Mouse (Mus musculus) liver, embryonic 14.5 days (tissue): ENCODE data around the gene B430306N03Rik.

ENCODE experiments used
- CTCF ChIP-seq: IDR thresholded peaks from 2 replicates; pipeline ENCODE4 v1.5.1; 2016; ENCODE audit warnings: antibody characterized with exemption, low read depth, control low read depth
- EP300 ChIP-seq: IDR thresholded peaks from 2 replicates; pipeline ENCODE4 v1.6.1; 2016; ENCODE audit warnings: antibody characterized with exemption, low read depth

DNA sequence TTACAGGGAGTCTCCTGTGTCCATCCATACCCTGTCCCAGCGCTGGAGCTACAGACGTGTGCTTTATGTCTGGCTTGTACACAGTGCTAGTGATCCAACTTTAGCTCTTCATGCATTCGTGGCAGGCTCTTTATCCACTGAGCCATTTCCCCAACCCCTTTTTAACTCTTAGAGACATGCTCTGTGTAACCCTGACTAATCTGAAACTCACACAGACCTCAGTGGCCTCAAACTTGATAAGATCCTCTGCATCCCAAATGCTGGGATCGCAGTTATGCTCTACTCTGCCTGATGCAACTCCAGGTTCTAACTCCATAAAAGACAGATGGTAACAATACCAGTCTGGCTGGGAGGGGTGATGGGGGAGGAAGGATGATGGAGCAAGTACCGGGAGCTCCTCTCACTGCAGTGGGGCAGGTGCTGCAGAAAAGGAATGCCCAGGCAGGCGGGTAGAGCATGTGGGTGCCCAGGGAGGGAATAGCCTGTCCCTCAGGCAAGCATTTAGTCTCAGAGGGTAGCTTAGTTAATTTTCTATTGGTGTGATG lies 47.6 kb downstream of the B430306N03Rik start:
- no peak for TF ChIP-seq CTCF
- TF ChIP-seq EP300 = no peak
